Mouse (Mus musculus): ENCODE results near the gene Lrrn2.

Lrrn2 gene

GRCm38 (mm10) chr1:132880161-132881005, at the start of gene Lrrn2:
Gene Lrrn2 (plus strand): TSS chr1:132880273.
- DNase-seq: peak; percentile 11

DNA sequence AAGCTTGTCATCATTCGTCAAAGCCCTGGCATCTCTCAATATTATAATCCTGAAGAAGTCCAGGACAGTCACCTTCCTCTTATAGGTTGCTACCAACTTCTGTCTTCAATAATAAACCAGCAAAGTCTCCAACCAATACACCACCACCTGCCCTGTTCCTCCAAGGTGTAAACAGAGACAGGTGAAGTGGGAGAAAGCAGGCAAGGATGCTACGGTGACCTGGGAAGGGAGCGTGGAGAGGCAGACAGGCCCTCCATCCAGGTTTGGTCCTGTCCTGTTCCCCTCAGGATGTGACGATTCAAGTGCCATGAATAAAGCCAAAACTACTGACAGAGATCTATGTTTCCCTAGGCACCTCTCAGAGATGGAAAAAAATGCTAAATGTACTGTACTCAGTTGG, 48.1 kb upstream of the Lrrn2 start:
- DNase-seq: no peak

DNA sequence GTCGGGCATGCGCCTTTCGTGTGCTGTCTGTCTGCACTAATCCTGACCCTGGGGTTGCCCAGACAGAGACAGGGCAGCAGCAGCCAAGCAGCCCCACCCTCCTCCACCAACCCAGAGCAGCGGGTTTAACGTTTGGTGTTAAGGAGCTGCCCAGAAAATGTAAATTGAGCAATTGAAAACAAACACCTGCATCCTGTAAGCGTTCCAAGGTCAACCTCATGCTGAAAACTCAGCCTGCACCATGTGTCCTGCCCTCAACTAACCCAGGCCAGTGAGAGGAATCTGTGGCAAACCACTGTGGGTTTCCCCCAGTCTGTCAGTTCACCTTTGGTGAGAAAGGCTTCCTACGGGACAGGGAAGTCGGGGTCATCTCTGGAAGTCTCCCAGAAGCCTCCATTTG, 46.0 kb upstream of the Lrrn2 start:
- no peak for DNase-seq

GRCm38 (mm10) chr1:132836895-132837294, 43.2 kb upstream of the Lrrn2 start:
- no peak for DNase-seq

DNA sequence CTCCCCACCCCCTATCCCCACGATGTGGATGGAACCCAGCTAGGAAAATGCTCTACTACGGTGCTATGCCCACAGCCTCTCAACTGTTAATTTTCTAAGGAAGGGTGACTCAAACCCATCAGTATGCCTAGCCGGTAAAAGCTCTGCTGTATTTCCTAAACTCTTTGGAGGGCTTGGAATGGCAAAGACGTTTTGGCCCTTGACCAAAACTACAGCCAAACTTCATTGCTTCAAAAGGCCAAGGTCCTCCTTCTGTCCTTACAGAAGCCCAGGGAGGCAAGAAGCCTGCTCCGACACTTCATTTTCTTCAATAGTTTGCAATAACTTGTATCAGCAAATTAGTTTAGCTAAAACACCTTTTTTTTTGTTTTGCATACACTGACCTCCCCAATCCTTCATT, 42.4 kb upstream of the Lrrn2 start:
- DNase-seq: no peak

GRCm38 (mm10) chr1:132838371-132838770, 41.7 kb upstream of the Lrrn2 start:
- no peak for DNase-seq

DNA sequence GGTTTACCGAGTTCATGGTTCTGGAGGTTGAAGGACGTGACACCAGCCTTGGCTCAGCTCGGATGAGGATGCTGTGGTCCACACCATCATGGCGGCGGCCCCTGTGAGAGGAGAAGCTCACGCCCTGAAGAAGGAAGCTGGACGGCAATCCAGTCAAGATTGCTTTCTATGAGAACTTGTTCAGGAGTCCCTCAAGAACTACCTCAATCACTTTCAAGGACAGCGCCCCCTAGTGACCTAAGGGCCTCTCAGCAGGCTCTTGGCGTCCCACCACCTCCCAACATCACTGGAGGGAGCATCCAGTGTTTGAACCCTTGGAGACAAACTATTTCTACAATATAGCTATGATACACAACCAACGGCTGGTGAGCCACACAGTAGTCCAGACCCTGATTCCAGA, 36.5 kb upstream of the Lrrn2 start:
- DNase-seq: no peak

DNA sequence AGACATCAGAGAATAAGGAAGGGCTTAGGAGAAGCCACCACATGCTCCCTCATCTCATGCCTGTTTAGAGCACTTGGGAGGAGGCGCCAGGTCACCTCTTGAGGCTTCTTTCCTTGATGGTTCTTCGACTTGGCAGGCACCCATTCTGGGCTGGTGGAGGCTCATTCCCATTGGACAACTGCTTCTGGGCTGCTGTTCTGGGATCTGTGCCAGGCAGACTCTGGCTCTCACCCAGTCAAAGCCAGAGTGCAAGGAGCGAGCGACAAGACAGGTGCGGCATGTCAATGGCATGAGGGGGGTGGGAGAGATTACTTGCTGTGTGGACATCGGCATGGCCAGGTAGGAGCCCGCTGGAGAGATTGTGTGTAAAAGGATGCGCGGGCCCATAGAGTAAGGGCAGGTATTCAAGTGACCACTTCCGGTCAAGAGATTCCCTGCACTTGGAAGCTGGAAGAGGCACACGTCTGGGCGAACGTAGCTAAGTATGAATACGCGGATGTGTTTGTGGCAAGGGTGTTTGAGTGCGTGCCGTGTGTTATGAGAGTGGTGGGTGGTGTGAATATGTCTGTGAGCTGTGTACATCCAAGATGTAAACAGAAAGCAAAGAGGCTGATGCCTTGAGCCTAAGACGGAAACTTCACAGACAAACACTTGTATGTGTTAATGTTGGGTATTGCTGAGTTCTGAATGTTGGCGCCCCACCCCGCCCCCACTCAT, 35.8 kb upstream of the Lrrn2 start:
- peak; percentile 65 for DNase-seq

GRCm38 (mm10) chr1:132845766-132846165, 34.3 kb upstream of the Lrrn2 start:
- DNase-seq: no peak

DNA sequence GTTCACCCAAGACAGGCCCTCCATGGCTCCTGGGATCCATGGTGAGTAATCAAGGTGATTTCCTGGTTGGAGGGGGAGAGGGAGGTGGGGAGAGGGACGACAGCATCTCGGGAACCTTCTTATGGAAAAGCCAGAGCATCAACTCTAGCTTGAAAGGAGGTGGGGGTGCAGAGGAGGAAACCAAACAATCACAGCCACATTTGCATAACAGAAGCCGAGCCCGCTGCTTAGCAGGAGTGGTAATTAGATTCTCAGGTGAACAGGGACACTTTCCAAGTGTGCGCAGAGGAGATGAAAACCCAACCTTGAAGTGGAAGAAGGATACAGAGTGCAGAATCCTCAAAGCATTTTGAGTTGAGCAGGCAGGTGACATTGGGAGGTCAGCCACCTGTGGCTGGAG, 29.3 kb upstream of the Lrrn2 start:
- no peak for DNase-seq

GRCm38 (mm10) chr1:132851296-132851695, 28.8 kb upstream of the Lrrn2 start:
- DNase-seq: no peak

GRCm38 (mm10) chr1:132851771-132852170, 28.3 kb upstream of the Lrrn2 start:
- peak; percentile 30 for DNase-seq

DNA sequence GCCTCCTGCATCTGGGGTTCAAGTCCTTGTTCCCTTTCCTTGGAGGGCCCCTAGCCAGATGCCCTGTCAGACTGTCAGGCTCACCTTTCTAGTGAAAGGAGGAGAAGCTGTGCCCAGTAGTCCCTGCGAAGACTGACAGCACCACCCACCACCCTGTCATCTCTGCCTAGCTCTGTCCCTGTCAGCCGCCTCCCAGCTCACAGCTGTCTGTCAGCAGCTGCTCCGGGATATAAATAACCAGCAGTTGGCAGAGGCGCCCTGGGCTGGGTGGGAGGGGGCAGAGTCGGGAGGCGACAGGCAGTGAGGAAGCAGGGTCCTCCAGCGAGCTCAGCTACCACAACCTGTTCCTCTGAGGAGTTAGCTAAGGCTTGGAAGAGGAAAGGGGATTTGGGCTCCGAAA, 26.8 kb upstream of the Lrrn2 start:
- peak; percentile 14 for DNase-seq

DNA sequence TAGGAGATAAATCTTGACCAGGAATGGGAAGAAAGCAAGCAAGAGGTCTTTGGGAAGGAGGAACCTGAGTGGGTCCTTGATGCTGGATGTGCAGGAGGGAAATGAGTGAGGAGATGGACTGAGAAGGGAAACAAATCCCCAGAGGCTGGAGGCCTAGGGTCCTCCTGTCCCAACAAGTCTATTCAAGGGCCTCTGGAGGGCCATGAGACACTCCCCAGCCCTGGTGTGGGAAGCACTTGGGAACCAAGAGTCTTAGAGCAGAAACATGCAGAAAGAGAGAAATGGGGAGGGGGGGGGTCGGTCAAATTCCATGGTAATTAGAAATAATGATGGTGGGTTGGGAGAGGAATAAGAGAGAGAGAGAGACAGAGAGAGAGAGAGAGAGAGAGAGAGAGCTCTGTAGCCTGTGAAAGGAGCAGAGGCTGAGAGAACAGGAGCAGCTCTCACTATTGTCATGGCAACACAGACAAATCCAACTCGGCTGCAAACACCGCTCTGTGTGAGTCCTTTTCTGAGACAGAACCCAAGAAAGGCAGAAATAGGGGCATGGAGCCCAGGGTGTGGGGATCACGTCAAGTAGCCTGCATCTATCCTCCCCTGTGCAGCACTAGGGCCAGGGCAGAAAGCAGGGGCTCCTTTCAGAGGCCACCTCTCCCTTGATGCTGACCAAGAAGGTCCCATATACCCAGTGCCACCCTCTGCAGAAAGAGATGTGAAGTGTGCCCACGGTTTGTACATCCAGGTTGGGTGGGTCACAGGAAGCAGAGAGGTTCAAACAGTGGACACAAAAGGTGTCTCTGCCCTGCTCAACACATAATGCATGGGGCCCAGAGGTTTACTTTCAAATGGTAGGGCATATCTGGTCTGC, 21.3 kb upstream of the Lrrn2 start:
- DNase-seq: no peak

DNA sequence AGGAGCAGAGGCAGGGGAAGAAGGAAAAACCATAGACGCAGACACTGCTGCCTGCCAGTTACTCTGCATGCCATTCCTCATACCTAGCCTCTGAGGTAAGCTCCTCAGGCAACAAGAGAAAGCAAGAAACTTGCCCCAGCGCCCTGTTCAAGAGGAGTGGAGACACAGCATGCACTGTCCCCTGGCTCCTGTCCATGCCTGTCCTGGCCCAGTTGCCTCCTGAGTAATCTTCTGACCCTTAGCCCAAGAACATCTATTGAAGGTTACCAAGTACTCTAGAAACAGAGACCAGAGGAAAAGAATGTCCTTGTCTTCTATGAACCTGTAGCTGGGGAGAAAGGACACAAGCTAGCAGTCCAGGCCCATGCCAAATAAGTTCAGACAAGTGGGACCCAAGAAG, 15.9 kb upstream of the Lrrn2 start:
- DNase-seq: no peak

DNA sequence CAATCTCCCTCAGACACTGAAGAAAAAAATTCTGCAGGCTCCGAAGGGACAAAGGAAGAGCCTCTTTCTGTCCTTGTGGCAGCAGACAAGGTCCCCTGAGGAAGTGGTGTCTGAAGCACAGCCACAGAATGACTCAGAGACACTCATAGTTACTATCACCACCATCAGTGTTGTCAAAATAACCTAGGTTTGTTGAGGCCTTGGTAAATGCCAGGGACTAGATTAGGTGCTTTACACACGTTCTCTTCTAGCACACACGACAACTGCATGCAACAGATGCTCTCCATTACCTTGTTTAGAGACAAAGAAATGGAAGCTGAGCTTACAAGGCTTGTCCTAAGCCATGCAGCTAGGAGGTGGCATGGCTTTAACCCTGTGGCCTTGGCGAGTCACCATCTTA, 14.5 kb upstream of the Lrrn2 start:
- no peak for DNase-seq

DNA sequence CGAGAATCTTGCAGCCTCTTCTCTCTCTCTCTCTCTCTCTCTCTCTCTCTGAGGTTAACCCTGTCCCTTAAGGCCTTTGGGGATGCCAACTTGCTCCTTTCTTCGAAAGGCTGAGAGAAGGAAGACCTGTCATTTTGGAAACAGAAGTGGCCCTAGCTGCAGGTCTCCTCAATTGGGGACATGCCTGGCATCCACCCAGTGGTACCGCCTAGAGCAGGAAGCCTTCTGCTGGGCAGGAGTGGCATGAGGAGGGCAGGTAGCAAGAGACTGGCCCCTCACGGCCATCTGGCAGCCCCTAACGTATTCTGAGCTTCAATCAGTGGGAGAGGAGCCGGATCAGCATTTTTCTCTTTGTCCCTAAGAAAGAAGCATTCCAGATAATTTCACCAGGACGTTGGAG, 9.7 kb upstream of the Lrrn2 start:
- DNase-seq: no peak

DNA sequence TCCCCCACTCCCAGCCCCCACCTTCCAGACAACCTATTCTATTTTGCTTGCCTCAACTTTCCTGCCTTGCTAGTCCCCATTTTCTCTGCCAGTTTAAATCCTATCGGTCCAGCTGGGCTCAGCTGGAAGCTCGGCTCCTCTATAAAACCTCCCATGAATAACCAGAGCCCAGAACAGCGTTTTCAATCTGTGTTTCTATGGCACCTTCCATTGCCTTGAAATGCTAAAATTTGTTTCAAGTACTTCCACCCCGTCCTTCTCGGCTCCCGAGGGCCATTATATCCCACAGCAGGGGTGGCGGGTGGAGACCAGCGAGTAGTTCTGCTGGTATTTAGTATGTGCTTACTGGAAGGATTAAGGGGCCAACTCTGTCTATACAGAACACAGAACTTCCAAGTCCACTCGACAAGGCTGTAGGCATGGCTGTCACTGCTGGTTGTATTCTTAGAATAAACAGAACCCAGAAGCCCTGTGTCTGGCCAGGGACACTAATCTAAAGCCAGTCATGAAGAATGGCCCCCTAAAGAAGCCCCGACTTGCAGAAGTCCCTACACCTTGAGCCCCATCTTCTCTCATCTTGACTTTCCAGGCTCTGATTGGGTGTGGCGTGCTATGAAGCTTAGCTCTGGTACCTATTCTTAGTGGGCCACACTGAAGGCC, 992 bp upstream of the Lrrn2 start:
- no peak for DNase-seq

DNA sequence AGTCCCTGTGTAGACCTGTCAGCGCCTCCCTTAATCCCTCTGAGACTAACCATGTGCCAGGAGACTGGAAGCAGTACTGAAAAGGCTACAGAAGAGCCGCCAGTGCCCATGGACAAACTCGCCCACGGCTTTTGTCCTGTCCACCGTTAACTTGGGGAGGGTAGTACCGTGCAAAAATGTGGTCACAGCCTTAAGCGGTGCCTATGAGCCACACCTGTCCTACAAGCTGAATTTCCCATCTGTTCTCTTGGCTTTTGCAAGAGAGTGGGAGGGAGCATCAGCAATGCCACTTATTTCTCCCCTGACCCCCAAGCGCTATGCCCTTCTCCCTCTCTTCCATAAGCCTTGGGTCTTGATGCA, 292 bp upstream of the Lrrn2 start:
- DNase-seq: no peak

- peak; percentile 2 for DNase-seq
Measured at GRCm38 (mm10) chr1:132881041-132881761, 1.1 kb downstream of the Lrrn2 start.

- DNase-seq: no peak
Measured at GRCm38 (mm10) chr1:132881836-132882235, 1.8 kb downstream of the Lrrn2 start.

- no peak for DNase-seq
Measured at GRCm38 (mm10) chr1:132885701-132886100, 5.6 kb downstream of the Lrrn2 start.
